Mouse (Mus musculus) thymus, postnatal 10 days (tissue): ENCODE data around the gene H2afz.
"Not testable (repeated sequence)": the region's sequence is repeated elsewhere in the genome, so short reads cannot be mapped to it uniquely, and the experiment has no call there.

ENCODE experiments used
- DNase-seq, 2 experiments: peaks; one replicate each; pipeline ENCODE4 v3.0.0; 2021; ENCODE audit warnings: low spot score in 2 of 2

H2afz gene

GRCm38 (mm10) chr3:137864124-137864987, at the start of gene H2afz:
Gene H2afz (plus strand): TSS chr3:137864487.
- peak; percentile 99 for DNase-seq

- no peak for DNase-seq
Observed at GRCm38 (mm10) chr3:137818713-137819112, 45.6 kb upstream of the H2afz start.

- DNase-seq, result no peak
Observed at GRCm38 (mm10) chr3:137820688-137821467, 43.4 kb upstream of the H2afz start.

- no peak for DNase-seq
Observed at GRCm38 (mm10) chr3:137823317-137823716, 41.0 kb upstream of the H2afz start.

GRCm38 (mm10) chr3:137827678-137828077, 36.6 kb upstream of the H2afz start:
- DNase-seq, result no peak

- DNase-seq, result no peak
Observed at GRCm38 (mm10) chr3:137831156-137831555, 33.1 kb upstream of the H2afz start.

- no peak for DNase-seq
Observed at GRCm38 (mm10) chr3:137833128-137833527, 31.2 kb upstream of the H2afz start.

- no peak for DNase-seq
Observed at GRCm38 (mm10) chr3:137833698-137834097, 30.6 kb upstream of the H2afz start.

GRCm38 (mm10) chr3:137836543-137836942, 27.7 kb upstream of the H2afz start:
- DNase-seq, result no peak

GRCm38 (mm10) chr3:137838160-137838559, 26.1 kb upstream of the H2afz start:
- DNase-seq, result no peak

- DNase-seq, result no peak
Observed at GRCm38 (mm10) chr3:137842944-137843343, 21.3 kb upstream of the H2afz start.

- no peak for DNase-seq
Observed at GRCm38 (mm10) chr3:137844263-137844662, 20.0 kb upstream of the H2afz start.

- no peak for DNase-seq
Observed at GRCm38 (mm10) chr3:137846552-137846951, 17.7 kb upstream of the H2afz start.

- DNase-seq, result no peak
Observed at GRCm38 (mm10) chr3:137848354-137848753, 15.9 kb upstream of the H2afz start.

GRCm38 (mm10) chr3:137849697-137850096, 14.6 kb upstream of the H2afz start:
- DNase-seq, result no peak

- no peak for DNase-seq
Observed at GRCm38 (mm10) chr3:137851196-137851595, 13.1 kb upstream of the H2afz start.

GRCm38 (mm10) chr3:137853011-137853410, 11.3 kb upstream of the H2afz start:
- DNase-seq, result not testable (repeated sequence)

GRCm38 (mm10) chr3:137855328-137855727, 9.0 kb upstream of the H2afz start:
- no peak for DNase-seq

GRCm38 (mm10) chr3:137856061-137856460, 8.2 kb upstream of the H2afz start:
- DNase-seq, result no peak

- DNase-seq, result no peak
Observed at GRCm38 (mm10) chr3:137860394-137861170, 3.7 kb upstream of the H2afz start.

- no peak for DNase-seq
Observed at GRCm38 (mm10) chr3:137861436-137861835, 2.9 kb upstream of the H2afz start.

GRCm38 (mm10) chr3:137862600-137862999, 1.7 kb upstream of the H2afz start:
- DNase-seq, result no peak
